Mouse (Mus musculus) adrenal gland, postnatal 25 days (tissue): ENCODE measurements at regions not wholly inside any gene's neighbourhood (a gene's known extent, or its start where the extent isn't known, plus 50 kb on each side); places are given as distances from the start of the nearest gene placed in this dataset.

Experiments used
- DNase-seq: peaks from one replicate; pipeline ENCODE4 v3.0.0; 2021; ENCODE audit warnings: mixed read lengths

DNA sequence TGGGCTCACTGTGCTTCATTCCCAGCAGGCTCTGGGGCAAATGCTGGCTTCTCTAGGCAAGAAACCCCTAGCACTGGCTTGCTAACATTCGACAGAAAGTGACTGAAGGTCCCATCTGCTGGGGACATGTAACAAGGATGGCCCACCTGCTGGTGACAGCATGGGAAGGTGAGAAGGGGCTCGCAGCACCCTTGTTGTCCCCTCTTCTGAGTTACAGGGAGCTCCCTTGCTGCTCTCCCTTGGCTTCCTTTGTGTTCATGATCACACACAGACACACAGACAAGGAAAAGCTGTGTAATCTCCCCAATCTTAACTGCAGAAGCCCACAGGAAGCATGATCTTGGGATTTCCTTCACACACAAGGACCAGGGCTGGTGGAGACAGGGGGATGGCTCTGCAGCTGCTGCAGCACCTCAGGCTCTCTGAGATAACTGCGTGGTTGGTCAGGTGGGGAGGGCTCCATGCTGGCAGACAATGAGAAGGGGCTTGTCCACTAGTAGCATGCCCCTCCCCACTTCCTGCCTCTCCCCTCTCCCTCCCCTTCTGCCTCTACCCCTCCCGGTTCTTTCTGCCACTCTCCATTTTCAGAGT lies 95.3 kb upstream of the Trpm1 start:
- no peak for DNase-seq

- DNase-seq: no peak
Measured at GRCm38 (mm10) chr7:64057873-64058272, 95.8 kb upstream of the Trpm1 start.

DNA sequence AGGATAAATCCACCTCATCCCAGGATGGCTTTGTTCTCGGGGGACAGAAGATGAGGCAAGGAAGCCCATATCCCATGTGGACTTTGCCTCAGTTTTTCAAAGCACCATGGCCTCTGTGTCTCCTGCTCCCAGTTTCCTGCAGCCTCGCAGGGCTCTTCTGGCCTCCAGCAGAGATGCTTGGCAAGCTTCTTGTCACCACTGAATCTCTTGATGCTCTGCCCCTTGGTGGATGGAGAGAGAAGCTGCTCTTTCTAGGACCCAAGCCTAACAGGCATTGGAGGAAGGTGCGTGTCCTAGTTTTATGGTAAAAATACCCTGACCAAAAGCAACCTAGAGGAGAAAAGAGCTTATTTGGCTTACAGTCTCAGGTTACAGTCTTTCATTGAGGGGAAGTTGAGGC lies 97.1 kb upstream of the Trpm1 start:
- no peak for DNase-seq

DNA sequence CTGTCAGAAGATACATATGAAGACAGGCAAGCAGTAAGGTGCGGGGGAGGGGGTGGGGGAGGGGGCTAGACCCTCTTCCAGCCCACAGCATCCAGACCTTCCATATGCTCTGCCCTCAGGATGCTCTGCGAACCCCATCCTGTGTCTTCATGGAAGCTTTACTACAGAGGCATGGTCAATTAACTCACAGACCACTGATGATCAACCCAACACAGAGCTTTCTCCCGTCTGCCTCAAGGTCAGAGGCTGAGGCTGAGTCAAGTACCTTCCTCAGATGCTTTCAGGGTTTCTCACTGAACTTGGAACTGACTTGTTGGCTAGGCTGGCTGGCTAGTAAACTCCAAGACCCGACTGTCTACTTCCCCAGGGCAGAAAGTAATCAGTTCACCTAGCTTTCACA lies 98.6 kb upstream of the Trpm1 start:
- no peak for DNase-seq

DNA sequence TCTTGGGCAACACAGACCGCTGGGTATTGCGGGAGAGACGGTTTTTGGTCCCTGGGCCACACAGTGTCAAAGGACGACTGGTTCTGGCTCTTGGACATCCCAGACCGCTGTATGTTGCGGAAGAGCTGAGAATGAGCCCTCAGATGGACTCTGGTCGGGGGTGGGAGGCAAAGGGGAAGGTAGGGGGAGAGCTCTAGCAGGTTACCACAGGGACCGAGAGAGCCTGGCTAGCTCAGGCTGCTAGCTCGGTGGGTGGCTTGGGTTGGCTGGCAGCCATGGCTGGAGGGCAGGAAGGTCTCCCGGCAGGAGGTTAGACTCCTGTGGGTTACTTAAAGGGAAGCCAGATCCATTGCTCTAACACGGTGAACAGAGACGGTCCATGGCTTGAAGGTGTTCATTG lies 99.9 kb upstream of the Trpm1 start:
- DNase-seq: no peak

GRCm38 (mm10) chr7:64052400-64052799 lies 101.2 kb upstream of the Trpm1 start:
- peak; percentile 73 for DNase-seq

- DNase-seq: no peak
Measured at GRCm38 (mm10) chr7:64050826-64051401, 102.7 kb upstream of the Trpm1 start.

GRCm38 (mm10) chr7:64050246-64050645 lies 103.4 kb upstream of the Trpm1 start:
- peak; percentile 56 for DNase-seq

DNA sequence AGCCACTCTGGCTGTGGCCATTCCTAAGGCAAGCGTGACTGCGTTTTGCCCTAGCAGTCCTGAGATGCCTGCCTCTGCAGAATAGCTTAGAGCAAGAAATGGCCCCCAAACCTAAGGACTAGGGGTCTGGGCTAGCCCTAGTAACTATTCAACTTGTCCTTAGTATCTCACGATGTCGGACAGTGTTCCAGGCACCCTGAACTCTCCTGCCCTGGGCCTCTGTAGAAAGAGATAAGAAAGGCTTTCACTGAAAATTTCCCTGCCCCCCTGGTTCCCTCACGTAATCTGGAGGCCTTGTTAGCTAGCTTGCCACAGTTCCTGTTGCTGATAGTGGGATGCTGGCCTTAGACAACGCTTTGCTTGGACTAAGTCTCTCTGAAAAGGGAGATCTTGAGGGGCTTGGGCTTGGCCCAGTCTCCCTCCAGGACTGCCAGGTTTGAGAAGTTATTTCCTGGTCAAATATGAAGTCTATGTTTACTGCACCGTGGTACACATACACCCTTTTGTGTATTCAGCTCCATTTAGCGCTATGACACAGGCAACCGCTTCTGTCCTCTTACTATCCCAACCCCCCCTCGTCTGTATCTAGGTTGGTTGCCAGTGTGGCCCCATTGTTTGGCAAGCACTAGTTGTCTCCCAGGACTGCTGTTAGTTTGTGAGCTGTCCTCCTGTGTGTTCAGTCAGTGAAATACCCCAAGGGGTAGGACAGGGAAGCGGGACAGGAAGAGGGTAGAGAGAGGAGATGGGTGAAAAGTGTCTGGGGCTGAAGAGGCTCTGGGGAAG lies 104.3 kb upstream of the Trpm1 start:
- DNase-seq: no peak

DNA sequence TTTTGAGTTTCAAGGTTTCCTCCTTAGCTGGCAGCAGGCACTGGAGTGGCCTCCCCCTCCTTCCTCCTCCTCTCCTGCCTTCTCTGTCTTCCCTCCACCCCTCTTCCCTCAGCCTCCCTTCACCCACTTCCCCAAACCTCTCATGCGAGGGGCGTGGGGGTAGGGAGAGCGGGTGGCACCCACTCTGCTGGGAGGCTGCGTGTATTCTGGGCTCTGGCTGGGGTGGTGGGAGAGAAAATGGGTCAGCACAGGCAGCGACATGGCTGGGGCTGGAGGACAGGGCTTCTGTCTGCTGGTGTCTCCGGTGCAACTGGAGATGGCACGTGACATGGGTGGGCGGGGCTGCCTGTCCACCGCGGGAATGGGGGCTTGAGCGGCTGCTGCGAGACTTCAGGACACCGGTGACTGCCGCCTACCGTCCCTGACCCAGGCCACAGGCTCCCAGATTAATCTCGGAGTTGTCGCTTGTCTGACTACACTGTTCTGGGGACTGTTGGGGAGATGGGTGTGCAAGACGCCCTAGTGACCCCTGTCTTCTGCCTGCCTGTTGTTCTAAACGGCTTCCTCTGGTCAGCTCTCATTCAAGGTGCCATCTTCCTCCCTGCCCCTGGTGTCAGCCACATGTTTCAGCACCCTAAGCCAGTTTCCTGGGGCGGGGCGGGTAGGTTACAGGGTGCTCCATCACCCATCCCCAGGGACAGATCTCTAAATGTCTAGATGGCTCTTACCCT lies 105.0 kb upstream of the Trpm1 start:
- peak; percentile 65 for DNase-seq

DNA sequence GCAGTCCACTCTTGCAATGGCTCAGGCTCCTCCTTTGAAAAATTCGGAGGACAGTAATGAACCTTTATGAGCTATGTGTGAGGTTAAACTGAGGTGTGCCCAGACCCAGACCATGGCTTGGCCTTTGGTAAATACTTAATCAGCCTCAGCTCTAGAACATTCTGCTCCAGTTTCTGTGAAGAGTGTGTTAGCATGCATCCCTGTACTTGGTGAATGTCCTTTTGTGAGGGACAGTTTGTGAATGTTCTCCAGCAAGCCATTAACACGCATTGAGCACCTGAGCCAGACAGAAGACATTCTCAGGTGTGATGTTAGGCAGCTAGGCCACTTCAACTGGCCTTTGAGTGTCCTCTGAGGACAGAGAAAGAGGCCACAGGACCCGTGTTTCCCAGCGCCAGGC lies 105.8 kb upstream of the Trpm1 start:
- no peak for DNase-seq

GRCm38 (mm10) chr7:64045292-64045691 lies 106.6 kb upstream of the Klf13 start:
- DNase-seq: no peak

GRCm38 (mm10) chr7:64042978-64043377 lies 104.3 kb upstream of the Klf13 start:
- no peak for DNase-seq

GRCm38 (mm10) chr7:64041303-64041702 lies 102.6 kb upstream of the Klf13 start:
- DNase-seq: no peak

- no peak for DNase-seq
Measured at GRCm38 (mm10) chr7:64040026-64040737, 101.5 kb upstream of the Klf13 start.

DNA sequence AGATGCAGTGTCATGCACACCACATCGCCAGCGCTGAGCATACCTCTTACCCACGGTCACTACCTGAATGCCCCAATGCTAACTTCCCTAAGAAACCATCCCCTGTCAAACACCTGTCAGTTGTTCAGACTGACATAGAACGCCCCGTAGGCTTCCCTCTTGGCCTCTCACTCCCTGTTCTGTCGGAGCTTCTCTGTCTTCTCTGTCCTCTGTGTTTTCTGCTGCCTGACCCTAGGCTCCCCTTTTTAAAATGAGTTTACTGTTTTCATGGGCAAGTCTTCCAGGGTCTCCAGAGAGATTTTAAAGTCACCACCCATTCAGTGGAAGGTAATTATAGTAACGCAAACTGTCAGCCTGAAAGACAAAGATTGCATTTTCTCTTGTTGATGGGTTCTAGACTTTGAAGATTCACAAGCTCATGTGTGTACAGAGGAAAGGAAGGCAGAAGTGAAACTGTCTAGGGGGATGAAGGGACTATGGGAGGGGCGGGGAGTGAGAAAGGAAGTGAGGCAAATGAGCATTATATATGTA lies 99.1 kb upstream of the Klf13 start:
- DNase-seq: no peak

DNA sequence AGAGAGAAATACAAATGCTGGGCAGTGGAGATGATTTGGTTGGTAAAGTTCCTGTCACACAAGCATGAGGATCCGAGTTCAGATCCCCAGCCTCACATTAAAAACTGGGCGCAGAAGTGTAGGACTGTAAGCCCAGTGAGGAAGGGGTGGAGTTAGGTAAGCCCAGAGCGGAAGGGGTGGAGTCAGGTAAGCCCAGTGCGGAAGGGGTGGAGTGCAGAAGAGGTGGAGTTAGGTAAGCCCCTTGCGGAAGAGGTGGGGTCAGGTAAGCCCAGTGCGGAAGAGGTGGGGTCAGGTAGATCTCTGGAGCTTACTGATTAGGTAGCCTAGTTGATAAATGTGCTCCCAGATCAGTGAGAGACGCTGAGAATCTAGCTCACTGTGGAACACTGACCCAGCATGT lies 97.4 kb upstream of the Klf13 start:
- no peak for DNase-seq

- no peak for DNase-seq
Measured at GRCm38 (mm10) chr7:64035025-64035606, 96.4 kb upstream of the Klf13 start.

DNA sequence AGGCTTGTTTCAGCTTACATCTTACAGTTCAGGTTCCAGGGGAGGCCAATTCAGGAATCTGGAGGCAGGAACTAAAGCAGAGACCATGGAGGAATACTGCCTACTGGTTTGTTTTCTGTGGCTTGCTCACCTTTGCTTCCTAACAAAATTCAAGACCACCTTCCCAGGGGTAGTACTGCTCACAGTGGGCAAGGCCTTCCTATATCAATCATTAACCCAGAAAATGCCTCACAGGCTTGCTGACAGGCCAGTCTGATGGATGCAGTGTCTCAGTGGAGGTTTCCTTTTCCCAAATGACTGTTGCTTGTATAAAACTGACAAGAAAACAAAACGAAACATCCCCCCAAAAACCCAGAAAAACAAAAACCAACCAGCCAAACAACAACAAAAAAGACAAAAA lies 95.8 kb upstream of the Klf13 start:
- no peak for DNase-seq

DNA sequence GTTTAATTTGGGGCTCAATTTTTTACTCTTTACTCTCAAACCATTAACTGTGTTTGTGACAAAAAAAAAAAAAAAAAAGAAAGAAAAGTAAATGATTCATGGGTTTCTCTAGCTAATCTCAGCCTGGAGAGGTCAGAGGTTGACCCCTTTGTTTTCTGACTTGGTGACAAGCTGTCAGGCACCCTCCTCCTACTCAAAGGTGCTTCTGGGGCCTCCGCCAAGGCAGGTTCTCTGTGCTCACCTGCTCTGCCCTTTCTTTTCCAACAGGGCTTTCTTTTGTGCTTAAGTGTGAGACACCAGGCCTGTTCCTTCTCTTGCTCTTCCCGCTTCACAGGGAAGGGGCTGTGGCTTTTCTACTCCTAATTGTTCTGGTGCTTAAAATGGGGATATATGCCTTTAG lies 94.7 kb upstream of the Klf13 start:
- no peak for DNase-seq

DNA sequence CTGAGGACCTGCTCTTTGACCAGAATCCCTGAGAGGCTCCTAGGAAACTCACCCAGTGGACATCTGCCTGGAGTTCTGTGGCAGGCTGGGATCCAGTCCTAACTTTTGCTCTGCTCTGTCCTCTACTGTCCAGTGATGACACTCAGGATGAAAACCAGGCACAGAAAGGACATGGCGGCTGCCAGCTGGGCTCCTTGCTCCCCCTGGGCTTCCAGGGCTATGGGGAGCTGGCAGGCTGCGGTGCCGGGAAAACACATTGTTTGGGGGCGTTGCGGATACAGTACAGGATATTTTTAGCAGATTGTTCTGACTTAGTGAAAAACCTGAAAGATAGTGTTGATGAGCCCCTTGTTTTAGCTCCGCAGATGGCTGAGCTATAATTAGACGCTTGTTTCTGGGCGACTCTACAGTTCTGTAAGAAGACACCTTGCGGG lies 94.2 kb upstream of the Klf13 start:
- no peak for DNase-seq

GRCm38 (mm10) chr7:64030650-64031049 lies 91.9 kb upstream of the Klf13 start:
- no peak for DNase-seq
